Mouse (Mus musculus) kidney, postnatal 4 days (tissue): ENCODE measurements around the gene Gstp2.
"Not testable (repeated sequence)": the region's sequence is repeated elsewhere in the genome, so short reads cannot be mapped to it uniquely, and the experiment has no call there.

Experiments used
- DNase-seq, 2 experiments: peaks; one replicate each; pipeline ENCODE4 v3.0.0; 2021; ENCODE audit warnings: mixed read lengths in 2 of 2

Gstp2 gene

DNA sequence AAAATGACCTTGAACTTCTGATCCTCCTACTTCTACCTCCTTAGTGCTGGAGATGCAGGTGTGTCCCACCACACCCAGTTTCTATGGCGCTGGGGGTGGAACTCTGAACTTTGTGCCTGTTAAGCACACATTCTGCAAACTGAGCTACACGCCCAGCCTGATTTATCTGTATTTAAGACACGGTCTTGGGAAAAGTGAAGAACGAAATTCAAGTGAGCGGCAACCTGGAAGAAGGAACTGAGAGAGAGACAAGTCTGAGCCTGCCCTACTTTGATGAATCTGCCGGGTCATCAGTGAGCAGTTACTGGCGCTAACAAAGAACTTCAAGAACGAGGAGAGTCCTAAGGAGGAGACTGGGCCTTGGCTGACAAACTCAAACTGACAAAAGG is 1.0 kb upstream of the Gstp2 start:
- no peak for DNase-seq

DNA sequence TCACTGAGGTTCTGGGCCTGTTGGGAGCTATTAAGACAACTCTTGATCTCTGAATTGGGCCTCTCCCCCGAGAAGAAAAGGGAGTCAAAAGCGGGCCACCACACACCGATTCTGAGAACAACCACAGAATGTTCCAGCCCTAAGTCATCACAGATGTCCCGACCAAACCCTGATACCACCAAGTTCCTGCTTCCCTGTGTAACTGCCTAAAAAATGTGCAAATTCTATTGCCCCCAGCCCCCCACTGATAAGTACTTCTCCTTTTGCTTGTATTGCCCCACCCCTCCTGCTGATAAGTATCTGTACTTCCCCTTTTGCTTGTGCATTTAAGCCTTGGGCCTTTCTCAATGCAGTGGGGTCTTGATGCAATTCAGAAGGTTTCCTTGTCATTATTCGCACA is 1.7 kb downstream of the Gstp2 start:
- not testable (repeated sequence) for DNase-seq

DNA sequence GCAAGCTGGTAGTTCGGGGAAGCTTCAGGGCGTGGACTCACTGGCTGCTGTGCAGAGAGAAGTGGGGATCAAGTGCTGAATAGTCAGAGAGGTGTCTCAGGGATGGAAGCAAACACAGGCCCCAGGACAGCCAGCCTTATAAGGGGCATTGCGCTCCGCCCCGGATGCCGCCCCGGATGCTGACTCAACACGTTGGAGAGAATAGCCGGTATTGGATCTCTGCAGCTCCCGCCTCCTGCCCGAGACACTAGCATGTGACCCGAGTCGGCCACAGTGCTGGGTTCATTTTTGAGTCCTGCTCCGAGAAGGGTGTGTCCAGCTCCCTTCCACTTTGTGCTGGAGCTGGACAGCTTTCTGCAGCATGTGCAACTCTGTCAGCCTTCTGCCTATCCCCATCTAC is 3.7 kb downstream of the Gstp2 start:
- DNase-seq, result peak; percentile 31 to 59

DNA sequence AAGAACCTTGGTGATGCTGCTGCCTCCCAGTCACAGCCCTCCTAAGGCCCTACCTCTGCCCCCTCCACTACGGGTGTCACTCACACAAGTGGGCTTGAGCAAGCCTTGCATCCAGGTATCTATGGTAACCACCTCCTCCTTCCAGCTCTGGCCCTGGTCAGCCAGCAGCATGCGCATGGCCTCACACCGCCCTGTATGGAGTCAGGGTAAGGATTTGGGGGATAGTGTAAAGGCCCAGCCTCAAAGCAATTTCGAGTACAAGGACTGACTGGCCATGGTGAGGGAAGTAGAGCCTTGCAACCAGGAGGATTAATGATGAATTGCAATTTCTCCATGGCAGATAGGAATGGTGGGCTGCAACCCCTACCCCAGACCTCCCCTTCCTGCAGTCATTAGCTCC is 4.3 kb downstream of the Gstp2 start:
- DNase-seq, result not testable (repeated sequence)

DNA sequence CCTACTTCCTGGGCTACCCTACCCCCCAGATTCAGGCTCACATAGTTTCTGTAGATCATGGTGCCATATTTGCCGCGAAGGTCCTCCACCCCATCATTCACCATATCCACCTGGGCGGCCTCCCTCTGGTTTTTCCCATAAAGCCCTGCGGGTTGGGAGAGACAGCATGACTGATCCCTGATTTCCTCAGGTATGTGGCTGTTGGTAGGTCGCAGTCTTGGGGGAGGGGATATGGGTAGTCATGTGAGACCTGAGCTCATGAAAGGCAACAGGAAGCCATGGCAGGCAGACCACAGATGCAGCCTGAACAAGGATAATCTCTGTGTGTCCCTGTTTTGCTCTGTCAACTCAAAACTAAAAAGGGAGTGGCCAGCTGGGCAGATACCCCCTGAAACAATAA is 4.9 kb downstream of the Gstp2 start:
- not testable (repeated sequence) for DNase-seq

DNA sequence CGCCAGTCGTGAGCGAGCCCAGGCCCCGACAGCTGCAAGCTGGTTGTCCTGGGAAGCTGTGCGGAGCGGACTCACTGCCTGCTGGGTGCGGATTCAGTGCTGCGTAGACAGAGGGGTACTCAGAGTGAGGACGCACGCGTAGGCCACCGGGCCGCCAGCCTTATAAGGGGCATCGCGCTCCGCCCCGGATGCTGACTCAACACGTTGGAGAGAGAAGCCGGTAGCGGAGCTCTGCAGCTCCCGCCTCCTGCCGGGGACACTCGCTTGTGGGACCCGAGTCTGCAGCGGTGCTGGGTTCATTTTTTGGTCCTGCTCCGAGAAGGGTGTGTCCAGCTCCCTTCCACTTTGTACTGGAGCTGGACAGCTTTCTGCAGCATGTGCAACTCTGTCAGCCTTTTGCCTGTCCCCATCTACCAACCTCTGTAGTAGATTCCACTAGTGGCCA is 8.0 kb downstream of the Gstp2 start, which contains the start of gene Gstp1:
Gene Gstp1 (minus strand): TSS at position 198 of the 445 bp plus-strand sequence.
- DNase-seq, result peak; percentile 91 to 93

DNA sequence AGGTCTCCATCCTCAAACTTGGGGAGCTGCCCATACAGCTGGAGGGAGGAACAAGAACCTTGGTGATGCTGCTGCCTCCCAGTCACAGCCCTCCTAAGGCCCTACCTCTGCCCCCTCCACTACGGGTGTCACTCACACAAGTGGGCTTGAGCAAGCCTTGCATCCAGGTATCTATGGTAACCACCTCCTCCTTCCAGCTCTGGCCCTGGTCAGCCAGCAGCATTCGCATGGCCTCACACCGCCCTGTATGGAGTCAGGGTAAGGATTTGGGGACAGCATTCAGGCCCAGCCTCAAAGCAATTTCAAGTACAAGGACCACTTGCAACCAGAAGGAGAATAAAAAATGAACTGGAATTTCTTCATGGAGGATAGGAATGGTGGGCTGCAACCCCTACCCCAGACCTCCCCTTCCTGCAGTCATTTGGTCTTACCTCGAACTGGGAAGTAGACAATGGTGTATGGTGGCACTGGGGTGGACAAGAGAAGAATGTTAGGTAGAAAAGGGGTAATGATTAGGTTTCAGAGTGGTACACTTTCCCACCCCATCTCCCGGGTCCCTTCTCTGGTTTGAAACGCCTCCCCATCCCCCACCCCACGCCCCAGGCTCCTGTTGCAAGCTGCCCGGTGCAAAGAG is 8.6 kb downstream of the Gstp2 start:
- not testable (repeated sequence) for DNase-seq

DNA sequence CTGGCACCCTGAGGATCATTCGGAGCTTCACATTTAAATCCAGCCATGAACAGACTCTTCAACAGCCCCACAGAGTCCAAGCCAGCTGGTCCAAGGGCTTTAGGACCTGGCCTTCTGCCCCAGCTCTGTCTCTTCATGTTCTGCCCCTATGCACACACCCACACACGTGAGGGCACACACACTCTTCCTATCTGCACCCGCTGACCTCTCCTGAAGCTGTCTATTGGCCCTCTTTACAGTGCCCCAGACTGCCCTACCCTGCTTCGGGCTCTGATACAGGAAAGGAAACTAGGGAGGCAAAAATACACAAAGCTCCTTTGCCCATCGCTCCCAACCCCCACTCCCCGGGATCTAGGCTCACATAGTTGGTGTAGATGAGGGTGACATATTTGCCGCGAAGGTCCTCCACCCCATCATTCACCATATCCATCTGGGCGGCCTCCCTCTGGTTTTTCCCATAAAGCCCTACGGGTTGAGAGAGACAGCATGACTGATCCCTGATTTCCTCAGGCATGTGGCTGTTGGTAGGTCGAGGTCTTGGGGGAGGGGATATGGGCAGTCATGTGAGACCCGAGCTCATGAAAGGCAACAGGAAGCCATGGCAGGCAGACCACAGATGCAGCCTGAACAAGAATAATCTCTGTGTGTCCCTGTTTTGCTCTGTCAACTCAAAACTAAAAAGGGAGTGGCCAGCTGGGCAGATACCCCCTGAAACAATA is 9.3 kb downstream of the Gstp2 start:
- no peak for DNase-seq

DNA sequence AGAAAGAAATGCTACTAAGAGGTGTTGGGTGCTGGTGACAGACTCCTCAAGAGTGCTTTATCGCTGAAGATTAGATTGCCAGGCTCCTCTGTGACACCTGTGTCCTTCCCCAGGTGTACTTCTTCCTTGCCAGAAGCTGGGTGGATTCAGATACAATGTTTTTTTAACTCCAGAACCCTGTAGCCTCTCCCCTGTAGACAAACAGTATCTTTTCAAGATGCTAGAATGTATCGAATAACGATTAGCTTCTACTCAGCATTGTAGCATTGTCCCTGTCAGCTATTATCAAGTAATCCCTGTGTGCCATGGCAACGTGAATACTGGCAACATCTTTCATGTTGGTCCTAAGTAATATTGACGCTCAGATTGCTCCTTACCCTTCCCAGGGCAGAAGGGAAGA is 12.1 kb downstream of the Gstp2 start:
- no peak for DNase-seq

DNA sequence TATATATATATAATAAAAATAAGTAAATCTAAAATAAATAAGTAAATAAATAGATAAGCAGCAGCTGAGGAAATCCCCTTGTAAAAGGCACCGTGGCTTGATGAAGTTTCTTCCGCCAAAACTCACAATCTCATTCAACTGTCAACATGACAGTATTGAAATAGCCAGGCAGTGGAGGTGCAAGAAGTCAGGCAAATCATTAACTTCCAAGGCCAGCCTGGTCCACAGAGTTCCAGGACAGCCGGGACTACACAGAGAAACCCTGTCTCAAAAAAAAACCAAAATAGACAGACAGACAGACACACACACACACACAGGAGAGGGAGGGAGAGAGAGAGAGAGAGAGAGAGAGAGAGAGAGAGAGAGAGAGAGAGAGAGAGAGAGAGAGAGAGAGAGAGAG is 12.5 kb downstream of the Gstp2 start:
- DNase-seq, result no peak

DNA sequence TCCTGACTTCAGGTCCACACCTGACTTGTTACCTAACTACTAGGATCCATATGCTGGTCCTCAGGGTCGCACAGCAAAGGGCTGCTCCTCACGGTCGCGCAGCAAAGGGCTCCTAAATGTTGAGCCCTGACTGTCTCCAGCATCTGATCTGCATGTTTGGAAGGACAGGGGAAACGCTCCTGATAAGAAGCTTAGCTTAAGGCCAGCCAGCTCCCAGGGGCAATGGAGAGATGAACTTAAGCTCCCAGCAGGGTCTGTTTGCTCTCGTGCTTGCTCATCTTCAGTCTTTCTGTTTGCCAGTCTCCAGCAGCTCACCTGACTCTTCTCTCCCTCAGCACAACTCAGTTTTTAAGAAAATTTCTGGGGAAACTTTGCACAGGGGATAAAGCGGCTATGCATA is 13.2 kb downstream of the Gstp2 start:
- no peak for DNase-seq

DNA sequence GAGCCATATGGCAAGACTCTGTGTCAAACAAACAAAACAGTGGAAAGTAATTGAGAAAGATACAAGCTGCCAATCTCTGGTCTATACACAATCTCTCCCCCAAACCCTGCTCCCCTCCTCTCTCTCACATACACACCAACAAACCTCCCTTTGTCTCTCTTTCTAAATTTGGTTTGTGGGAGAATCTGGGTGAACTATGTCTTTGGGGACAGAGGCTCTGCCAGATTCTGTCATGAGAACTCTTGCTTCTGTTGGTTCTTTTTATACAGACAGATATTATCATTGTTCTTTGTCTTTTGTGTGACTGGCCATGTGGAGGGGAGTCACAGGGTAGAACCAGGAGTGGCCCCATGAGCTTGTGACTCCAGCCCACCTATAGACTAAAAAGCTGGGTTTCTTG is 18.2 kb downstream of the Gstp2 start:
- DNase-seq, result no peak

DNA sequence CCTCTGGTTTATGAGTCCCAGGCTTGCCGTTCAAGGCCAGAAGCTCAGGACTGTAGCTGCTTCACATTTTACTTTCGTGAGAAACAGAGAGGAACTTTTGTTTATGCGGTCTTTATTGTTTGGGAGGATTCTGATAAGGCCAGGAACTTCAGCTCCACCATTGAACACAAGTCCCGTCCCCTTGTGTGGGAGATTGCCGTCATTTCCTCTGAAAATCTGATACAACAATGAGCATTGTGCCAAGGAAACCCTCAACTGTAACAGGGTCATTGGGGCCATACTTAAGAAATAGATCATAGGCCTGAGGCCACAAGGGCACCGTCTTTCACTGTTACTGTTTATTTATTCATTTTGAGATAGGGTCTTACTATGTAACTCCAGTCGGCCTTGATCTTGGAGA is 22.6 kb downstream of the Gstp2 start:
- DNase-seq, result no peak

DNA sequence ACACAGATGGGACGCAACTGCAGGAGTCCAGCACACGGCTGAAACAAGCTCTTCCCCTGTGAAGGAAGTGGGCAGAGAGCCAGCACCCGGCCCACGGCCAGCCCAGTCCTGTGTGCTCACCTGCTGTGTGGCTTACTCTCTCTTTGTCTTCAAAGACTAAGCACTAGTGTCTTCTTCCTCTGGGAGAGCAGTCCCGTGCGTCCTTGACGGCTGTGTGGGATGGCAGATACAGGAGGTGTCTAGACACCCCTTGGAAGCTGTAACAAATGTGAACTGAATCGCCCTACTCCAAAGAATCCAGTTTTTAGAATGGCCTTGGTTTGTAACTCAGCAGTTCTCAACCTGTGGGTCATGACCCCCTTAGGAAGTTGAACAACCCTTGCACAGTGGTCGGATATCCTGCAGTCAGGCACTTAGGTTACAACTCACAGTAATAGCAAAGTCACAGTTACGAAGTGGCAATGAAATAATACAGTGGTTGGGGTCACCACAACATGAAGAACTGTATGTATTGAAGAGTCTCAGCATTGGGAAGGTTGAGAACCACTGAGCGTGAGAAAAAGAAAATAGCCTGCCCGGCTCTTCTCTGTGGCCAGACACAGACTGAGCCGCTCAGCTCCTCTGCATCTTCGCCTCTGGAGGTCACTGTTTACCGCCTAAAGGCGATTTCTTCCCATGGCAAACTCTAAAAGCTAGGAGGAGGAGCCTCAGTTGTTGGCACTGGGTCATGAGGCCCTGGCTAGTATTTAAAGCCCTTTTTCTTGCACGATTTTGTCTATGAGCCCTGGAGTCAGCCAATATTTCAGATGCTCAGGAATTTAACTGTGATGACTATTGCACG is 26.9 kb downstream of the Gstp2 start:
- peak; percentile 83 to 89 for DNase-seq

DNA sequence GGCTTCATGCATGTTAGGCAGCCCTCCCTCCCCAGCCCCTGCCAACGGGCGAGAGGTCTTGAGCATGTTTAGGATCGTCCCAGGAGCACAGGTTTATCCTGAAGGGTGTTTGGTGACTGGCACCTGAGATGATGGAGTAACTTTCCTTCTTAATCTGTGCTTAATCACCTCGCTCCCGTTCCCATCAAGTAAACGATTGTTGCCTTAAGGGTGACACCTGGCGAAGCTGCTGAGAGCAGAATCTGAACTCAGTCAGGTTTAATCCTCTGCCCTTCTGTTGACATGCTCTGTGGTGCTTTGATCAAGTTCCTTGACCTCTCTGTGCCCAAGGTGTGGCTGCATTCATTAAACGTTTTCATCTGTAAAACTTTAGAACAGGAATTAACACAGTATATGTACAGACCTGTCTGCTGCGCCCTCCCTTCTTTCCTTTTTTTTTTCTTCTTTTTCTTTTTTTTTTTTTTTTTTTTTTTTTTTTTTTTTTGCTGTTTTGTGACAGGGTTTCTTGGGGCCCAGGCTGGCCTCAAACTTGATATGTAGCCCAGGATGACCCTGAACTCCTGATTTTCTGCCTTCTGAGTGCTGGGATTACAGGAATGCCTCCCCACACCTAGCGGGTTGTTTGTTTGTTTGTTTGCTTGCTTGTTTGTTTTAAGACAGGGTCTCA is 27.8 kb downstream of the Gstp2 start:
- DNase-seq, result no peak

DNA sequence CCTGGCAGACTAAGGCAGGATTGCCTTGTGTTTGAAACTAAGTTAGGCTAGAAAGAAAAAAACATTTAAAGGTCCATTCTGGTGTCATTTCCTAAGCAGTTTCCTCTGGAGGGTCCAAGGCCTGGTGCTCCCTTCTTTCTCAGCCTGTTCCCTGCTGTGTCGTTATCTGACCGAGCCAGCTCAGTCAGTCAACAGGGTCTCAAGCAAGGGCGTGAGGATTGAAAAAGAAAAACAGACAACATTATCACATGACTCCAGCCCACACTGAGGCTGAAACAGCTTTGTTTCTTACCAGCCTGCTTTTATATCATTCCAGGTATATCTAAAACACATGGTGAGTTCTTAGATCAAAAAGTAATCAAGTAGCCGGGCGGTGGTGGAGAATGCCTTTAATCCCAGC is 30.2 kb downstream of the Gstp2 start:
- no peak for DNase-seq

DNA sequence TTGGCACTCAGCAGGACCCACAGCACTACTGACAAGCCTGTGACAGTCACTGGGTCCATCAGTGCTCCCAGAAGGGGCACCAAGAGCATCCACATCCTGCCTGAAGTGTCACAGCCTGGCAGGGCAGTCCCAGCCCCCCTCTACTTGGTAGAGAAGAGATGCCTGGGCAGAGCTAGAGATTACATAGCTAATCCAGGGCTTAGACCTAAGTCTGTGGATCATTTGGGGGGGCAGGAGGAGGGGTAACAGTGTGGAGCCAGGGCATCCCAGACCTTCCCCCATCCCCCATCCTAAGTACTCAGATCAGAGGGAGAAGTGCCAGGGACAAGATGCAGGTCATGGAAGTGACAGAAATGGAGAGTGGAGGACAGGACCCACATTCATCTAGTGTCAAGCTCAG is 31.0 kb downstream of the Gstp2 start:
- DNase-seq, result no peak

DNA sequence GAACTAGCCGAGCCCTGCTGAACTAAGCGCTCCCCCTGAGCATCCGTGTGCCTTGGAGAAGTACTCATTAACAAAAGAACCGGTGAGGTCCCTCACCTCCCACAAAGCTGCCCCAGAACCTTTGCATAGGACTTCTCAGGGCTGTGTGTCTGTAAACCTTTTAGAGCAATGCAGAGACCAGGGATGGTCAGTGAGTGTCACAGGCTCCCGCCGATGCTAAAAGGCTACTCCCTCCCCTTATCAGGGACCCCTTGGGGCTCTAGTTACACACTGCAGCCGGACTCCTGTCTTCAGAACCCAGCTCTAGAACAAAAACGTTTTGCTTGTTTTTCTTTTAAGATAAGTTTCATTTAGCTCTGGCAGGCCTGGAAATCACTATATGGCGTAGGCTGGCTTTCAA is 32.8 kb downstream of the Gstp2 start:
- no peak for DNase-seq

DNA sequence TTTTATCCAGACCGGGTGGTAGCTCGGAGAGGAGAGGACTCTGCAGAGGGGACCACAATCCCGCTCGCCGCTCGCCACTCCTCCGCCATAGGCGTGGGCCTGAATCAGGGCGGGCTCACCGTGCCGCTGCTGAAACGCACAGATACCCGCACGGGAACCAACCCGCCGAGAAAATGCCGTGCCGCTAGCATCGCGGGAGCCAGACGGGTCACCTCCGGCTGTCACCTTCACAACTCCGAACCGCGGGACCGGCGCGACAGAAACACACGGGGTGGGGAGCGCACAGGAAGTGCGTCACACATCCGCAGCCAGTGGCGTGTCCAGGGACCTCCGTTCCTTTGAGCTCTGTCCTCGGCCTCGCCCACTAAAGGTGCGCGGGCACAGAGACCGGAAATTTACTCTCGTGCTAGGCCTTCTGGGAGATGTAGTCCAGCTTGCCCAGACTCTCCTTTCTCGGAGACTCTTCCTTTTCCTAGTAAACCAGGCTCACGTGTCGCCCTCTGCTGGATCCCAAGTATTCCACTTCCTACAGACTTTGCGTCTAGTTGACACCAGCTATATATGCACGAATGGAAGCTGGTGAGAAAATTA is 33.3 kb downstream of the Gstp2 start, which contains the start of gene Ndufv1:
Gene Ndufv1 (minus strand): TSS at position 375 of the 591 bp plus-strand sequence.
- DNase-seq, result peak; percentile 98

DNA sequence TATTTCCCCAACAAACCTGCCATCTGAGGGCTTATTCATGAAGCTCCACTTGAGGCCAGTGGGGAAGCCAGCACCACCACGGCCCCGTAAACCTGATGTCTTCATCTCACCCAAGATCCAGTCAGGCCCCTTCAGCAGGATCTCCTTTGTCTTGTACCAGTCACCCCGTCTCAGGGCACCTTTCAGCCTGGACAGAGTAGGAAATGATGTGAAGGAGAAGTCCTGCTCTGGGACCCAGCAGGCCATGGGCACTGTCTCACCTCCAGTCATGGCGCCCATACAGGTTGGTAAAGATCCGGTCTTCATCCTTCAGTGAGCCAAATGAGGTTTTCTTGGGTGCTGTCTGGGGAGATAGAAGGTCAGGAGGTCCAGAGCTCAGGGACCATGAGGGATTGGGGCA is 34.7 kb downstream of the Gstp2 start:
- no peak for DNase-seq

DNA sequence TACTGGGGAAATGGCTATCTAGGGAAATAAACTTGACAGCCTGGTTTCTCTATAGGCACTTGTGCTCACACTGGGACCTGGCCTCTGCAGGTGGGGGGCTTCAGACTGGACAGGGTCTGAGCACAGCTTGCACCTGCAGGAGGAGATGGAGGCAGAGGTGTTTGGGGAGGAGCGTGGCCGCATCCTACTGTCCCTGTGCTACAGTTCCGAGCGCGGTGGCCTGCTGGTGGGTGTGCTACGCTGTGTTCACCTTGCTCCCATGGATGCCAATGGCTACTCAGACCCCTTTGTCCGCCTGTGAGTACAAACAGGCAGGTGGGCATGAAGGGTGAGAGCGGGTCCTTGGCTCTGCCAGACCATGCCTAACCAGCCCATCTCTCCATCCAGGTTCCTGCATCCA is 39.9 kb downstream of the Gstp2 start:
- DNase-seq, result no peak

DNA sequence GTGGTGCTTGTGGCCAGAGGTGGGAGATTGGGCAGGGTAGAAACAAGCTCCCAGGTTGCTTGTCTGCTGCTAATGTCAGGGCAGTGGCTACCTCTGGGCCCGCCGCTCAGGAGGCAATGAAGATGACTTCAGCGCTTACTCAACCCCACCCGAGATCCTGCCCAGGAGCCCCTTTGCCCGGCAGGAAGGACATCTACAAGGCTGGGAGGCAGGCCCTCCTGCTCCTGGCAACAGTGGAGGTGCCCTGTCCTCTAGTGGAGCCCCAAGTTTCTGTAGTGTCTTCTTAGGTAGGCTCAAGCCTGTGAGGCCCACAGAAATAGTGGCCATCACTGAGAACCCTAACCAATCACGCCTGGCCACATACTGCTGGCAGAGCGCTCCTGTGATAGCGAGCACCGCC is 40.7 kb downstream of the Gstp2 start:
- no peak for DNase-seq

DNA sequence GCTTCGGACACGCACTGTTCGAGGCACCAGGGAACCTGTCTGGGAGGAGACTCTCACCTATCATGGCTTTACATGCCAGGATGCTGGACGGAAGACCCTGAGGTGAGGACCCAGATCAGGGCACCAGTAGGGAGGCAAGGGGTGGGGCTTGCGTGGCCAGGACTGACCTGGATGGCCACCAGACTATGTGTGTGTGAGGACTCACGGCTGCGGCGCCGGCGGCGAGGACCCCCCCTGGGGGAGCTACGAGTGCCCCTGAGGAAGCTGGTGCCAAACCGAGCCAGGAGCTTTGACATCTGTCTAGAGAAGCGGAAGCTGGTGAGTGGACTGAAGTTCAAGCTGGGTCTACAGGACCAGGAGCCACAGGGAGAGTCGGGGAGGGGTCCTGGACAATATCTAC is 41.5 kb downstream of the Gstp2 start:
- DNase-seq, result no peak
